Mouse (Mus musculus): ENCODE measurements around the gene Ifnar2. TPM values are rescaled to one million over a fixed set of nuclear protein-coding genes. Genes with fewer than 3 reads are reported as not detected.

The Ifnar2 gene
- total RNA-seq, 2 experiments from 2014 or later: 78.4 TPM

DNA sequence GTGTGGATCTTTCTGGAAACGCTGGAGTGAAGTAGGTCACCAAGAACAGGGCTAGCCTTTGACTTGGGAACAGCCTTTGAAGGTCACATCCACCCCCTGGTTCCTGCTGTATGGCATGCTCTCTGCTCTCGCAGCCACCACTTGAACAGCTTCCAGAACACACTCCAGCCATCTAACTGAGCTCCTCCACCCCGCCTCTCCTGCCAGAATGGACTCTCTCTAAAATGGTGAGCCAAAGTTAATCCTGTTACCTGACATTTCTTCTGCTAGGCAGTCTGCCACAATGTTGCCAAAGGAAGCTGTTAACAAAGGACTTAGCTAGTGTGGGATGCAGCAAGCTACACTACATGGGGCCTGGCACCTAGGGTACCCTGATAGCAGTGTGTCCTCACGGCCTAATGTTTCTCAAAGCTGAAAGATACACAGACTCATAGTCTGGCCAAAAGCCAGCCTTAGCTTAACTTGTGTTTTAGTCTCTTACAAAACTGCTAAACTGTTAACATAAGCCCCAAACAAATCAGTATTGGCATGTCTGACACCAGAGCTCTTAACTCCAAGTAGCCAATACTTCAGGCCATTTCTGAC is 22.3 kb downstream of the Ifnar2 start:
- no peak for DNase-seq

DNA sequence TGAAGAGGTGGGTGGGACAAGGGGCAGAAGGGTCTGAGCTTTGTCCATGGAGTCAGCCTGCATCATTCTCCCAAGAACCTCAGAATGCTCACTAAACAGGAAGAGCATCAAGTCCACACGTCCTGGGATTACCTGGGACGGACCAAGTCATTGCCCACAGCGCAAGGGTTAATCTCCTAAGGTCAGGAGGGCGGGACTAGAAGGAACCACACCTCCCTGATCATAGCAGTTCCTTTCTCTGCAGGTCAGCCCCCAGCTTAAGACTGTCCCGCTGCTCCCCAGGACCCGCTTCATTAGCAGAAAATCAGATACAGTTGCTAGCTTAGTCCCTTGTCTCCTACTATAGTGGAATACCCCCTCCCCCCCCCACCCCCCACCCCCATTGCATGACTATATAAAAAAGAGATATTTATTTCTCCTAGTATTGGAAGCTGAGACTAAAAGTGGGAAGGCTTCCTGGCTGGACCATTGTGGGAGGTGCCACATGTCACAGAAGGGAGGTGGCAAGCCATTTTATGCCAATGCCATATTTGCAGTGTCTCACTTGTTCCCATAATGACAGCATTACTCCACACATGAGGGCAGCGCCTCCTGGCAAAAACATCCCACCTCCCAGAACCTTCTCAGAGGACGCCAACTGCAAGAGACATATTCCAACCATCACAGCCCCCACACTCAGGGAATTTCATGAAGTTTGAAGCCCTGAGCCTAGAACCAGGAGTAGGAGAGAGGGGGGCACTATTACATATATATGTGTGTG is 23.2 kb downstream of the Ifnar2 start:
- no peak for DNase-seq

DNA sequence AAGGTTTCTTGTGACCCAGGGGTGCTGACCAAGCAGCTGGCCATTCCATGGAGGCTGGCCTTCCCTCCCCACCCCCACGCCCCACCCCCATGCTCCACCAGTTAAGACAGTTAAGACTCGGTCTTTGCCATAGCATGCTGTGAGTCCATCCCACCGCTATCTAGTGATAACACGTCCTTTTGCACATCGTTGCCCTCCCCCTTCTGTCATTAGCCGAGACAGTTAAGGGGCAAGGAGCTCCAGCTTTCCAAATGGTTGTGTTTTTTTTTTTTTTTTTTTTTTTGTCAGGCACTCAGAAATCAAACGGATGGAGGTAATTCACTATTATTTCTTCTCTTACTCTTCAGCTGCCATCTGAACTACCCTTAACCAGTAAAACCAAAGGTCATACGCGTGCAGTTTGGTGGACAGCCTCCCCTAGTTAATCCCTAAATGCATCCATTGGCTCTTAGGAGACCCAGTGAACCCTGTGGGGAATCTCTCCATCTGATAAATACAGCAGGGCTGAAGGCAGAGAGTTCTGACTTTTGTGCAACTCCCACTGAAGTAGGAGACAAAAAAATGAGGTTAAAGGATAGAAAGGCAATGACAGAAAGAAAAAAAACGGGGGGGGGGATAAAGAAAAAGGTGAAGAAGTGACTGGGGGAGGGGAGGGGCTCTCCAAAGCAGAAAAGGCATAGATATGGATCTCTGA is 24.4 kb downstream of the Ifnar2 start:
- DNase-seq: no peak

DNA sequence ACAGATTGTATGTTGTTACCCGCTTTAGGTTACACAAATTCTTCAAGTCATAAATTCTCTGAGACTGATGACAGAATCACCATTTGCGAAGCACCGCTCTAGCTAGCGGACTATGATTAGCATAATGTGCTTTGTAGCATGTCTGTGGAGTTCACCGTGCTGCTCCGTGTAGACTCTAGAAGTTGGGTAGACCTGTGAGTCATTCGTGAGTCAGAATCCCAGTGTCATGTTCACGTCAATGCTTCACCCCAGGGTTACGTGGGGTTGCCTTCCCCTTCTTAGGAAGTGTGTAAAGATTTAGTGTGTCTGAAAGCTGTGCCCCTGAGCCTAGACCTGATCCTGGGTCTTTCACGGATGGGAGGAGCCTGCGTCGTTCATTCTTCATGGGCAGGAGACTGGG is 25.4 kb downstream of the Ifnar2 start:
- peak; percentile 45 for DNase-seq

DNA sequence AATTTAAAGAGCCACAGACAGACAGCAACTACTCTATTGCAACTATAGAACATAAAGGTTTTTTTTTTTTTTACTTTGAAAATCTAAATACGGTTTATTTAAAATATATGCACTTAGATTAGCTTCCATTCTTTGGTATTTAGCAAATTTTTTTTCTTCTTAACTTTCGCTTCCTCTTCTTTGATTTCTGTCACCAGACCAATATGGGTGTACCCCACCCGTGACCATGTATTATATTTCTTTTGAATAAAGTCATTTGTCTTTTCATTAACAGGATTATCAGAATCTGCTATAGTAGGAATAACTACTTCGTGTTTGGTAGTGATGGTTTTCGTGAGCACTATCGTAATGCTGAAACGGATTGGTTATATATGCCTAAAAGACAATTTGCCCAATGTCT is 26.4 kb downstream of the Ifnar2 start:
- no peak for DNase-seq

DNA sequence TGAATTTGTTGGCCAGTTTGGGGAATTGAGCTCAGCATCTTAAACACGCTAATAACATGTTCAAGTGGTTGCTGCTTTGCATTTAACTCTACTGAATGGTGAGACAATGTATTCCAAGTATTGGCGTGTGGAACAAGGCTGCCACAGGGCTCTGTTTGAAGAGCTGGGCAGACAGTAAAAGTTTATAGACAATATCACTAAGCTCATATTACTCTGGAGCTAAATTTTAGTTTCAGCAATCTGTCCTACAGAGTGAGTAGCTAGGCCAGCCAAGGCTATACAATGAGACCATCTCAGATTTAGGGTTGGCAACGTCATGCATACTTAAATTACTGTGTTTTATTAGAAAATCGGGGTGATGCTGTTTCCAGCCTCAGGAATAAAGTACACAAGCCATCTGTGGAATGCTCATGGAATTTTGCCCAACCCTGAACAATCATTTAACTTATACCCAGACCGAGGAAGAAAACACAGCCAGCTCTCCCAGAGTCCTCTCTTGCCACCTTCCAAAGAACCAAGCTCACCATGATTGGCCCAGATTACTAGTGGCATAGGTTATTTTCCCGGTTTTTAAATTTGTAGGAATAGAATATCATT is 29.1 kb downstream of the Ifnar2 start:
- no peak for DNase-seq

DNA sequence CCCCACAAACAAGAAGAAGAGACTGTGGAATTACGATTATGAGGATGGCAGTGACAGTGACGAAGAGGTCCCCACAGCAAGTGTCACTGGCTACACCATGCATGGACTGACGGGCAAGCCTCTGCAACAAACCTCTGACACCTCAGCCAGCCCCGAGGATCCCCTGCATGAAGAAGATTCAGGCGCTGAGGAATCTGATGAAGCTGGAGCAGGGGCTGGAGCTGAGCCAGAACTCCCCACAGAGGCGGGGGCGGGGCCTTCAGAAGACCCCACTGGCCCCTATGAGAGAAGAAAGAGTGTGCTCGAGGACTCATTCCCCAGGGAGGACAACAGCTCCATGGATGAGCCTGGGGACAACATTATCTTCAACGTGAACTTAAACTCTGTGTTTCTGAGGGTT is 31.2 kb downstream of the Ifnar2 start:
- no peak for DNase-seq

DNA sequence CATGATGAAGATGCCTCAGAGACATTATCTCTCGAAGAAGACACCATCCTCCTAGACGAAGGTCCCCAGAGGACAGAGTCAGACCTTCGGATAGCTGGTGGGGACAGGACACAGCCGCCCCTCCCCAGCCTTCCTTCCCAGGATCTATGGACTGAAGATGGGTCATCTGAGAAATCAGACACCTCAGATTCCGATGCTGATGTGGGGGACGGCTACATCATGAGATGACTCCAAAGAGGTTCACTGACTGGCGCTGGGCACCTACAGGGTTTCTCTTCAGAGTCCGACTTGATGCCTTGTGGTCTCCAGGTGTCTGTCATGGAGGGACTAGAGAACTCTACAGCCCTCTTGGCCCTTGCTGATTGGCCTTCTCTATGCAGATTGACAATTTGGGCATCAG is 31.6 kb downstream of the Ifnar2 start:
- no peak for DNase-seq

DNA sequence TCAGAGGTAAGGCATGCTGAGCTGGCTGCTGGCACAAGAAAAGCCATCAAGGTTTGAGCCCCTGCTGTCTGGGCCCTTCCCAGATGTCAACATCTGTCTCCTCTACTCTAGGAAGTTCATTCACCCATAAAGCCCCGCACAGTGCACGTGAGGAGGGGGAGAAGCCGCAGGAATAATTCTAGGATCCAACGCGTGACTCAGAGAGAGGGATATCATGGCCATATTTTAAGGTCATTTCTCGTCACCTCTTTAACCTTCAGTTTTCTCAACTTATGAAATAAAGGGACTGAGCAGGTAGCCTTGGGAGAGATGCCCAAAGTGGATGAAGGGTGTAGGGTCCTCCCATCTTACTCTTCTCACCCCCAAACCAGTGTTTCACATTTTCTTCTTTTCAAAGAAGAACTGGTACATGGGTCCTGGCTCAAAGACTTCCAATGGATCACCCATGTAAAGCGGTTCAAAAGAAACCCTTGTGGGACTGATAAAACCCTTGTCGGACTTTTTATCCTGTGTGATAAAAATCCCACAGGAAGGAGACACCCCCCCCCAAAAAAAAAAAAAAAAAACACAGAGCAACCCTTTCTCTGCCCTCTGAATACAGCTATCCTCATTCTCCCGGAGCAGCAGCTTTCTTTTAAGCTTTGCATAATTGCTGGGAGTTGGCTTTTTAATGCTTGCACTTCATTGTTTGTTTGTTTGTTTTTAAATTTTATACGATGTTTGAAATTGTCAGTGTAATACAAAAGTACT is 32.4 kb downstream of the Ifnar2 start:
- no peak for DNase-seq

DNA sequence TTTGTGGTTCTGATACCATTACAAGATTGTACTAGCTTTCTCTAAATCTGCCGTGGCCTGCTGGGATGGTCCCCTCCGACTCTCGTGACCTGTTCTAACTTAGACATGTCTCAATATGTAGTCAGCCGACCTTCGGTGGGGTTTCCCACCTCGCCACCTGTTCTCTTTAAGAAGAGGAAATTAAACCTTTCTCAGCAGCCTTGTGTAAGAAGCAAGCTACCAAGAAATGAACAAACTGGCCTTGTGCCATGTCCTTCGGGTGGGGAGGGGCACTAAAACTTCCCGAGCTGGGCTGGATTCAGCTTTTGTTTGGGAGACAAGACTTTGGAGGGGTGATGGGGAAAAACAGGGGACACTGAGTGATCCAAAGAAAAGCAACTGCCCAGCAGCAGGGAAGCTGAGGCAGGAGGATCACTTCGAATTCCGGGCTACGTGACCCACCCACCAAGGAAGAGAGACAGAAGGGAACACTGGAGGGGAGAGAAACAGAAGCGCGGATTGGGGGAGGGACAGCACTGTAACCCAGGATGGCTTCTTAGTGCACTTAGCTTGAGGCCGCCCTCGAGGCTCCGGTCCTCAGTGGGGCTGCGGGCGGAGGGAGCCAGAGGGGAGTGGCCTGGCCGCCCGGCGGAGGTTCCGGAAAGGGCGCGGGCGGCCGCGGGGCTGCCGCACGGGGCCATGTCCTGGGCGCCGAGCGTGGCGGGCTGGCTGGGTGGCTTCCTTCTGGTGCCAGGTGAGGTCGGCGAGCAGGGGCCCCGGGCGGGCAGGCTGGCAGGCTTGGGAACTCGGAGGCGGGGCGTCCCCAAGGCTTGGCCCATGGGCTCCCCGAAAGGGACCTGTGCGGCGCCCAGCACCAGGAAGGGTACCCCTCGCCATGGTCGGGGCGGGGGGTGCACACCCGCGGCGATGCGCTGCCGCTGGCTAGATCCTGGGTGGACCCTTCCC is 33.3 kb downstream of the Ifnar2 start, which contains the start of gene Il10rb:
TSS of gene Il10rb (plus strand) at position 525 of the 945 bp plus-strand sequence.
- DNase-seq: peak; percentile 89

DNA sequence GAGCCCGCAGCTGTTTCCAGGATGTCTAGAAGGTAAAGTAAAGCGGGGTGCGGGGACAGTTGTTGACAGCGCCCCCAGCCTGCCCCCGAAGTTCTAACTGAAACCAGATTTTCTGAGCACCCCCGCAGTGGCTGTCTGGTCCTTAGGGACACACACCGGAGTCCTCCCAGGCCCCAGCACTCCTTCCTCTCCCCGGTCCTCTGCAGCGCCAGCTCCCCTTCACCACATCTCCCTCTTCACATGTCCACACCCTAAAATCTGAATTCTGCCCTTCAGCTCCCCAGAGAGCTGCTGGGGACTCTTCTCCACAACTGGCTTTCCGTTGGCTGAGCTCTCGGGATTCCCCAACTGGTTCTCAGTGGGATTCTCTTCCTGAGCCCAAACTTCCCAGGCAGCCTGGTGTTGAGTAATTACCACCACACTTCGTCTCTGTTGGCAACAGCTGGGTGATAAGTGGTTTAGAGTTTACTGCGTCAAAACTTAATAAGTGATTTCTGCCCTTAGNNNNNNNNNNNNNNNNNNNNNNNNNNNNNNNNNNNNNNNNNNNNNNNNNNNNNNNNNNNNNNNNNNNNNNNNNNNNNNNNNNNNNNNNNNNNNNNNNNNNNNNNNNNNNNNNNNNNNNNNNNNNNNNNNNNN is 34.1 kb downstream of the Ifnar2 start:
- peak; percentile 70 for DNase-seq

DNA sequence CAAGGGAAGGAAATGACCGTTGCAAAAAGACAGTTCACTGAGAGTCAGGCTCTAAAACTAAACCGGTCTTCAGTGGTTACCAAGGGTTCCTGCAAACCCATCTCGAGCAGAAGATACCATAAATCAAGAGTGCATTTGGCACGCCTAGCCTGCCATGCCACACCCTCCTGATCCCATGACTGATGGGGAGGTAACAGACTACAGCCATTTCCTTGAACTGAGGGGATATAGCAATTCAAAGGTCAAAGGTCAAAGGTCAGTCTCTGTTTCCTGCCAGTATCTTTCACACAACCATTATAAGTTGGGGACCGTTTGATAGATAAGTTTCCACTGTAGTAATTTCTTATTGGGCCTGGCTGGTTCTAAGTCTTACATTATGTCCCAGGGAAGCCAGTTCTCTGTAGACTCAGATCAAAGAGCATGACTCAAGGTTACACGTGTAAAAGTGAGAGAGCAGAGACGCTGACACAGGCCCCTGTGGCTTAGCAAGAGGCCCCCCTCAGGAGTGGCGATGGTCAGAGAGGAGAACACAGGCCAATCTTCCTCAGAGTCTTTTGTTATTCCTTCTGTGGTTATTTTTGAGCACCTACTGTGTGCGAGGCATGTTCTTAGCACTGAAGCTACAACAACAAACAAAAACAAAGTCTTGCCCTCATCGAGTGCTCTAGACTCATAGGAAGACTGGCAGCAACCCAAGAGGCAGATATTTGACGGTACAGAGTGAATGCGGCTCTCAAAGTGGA is 40.7 kb downstream of the Ifnar2 start:
- no peak for DNase-seq

DNA sequence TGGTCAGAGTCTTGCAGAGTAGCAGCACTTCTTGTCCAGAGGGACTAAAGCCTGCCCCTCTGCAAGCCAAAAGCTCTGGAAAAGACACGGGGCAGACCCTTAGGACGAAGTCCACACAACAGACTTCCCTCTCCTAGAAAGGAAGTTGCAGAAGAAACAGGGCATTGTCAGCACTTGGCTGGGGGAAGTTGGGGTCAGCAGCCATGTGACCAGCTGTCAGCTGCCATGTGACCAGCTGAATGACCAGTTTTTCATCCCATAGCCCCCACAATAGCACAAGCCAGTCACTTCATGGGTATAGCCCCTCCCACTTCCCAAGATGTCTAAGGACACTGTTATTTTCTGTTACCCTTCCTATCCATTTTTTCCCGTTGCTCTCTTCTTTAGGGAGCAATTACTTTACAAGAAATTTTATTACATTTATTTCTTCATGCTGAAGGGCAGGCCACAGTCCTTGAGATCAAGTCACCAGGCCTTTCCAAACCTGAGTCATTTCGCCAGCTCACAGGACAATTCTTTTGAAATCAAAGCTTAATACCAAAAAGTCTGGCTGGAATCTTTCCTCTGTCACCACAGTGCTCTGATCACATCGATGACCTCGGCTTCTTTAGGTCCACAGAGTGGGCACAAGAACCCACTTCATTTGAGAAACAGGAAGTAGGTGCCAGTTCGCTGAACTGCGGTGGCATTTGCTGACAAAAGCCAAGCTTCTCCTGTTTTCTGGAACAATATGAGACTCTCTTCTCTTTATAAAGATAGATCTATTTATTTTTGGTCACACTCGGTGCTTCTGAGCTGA is 43.0 kb downstream of the Ifnar2 start:
- peak; percentile 49 for DNase-seq

DNA sequence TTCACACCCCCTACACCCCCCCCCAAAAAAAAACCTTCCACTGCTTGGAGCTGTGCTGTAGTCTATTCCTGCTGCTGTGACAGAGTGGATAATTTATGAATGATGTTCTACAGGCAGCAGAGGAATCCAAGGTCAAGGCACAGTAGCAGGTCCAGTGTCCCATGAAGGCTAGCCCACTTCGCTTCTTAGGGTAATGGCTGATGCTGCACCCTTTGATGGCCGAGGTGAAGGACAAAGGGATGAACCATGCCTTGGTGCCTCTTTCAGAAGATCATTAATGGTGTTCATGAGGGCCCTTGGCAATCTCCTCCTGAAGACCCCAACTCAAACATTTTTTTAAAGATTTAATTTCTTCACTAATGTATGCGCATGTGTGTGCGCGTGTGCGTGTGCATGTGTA is 43.8 kb downstream of the Ifnar2 start:
- no peak for DNase-seq

DNA sequence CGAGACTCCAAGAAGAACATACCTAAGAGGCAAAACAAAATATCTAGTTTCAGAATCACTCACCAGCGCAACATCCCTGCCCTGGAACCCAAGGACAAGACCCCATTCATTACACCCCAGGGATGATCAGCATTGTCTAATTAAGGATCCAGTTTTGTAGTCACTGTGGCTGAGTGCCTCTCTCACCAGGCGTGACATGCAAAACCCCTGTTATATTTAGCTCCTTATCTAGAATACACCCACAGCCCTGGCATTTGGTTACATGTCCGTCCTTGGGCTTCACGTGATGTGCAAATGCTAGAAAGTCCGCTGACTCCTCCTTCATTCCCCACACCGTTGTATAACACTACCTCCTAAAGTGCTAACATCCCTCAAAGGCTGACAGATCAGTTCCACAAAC is 44.4 kb downstream of the Ifnar2 start:
- no peak for DNase-seq

DNA sequence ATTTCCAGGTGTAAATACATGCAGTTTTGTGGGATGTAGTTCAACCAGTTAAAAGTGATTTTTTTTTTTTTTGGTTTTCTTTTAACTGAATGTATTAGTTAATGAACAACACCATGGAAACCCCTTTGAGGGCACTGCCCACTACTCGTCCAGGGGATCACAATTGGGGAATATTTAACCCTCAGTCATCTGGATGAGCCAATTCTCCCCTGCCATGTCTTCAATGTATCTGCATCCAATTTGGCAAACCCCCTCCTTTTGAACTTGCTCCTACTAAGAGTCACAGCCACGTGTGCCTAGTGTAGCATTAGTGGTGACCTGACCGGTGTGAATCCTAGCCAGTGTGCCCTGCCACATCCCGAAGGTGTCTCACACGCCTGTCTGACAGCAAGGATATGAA is 45.9 kb downstream of the Ifnar2 start:
- no peak for DNase-seq

DNA sequence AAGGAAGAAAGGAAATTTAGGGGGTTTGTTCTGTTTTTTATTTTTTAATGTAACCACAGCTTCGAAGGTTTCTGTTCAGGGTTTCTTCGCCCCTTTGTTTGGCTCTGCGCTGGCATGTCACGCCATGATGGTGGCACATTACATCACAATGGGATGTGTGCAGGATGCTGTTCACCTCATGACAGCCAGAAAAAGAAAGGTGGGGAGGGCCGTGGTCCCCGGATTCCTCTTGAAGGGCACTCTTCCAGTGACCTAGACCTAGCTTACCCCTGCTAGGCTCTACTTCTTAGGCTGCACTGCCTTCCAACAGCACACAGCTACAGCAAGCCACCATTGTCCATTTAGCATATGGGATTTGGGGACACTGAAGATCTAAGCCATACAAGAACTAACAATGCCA is 53.2 kb downstream of the Ifnar2 start:
- DNase-seq: no peak

DNA sequence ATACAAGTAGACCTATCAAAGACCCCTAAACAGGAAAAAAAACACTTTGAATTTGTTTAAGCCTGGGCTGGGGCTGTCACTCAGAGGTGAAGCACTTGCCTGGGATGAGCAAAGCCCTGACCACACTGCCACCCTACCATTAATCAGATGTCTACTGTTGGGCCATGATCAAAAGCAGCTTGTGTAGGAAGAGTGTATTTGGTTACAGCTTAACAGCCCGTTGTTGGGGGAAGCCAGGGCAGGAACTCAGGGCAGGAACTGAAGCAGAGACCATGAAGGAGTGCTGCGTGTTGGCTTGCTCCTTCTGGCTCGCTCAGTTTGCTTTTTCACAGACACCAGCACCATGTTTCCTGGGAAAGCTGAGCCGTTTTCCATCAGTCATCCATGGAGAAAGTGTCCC is 54.0 kb downstream of the Ifnar2 start:
- DNase-seq: no peak

DNA sequence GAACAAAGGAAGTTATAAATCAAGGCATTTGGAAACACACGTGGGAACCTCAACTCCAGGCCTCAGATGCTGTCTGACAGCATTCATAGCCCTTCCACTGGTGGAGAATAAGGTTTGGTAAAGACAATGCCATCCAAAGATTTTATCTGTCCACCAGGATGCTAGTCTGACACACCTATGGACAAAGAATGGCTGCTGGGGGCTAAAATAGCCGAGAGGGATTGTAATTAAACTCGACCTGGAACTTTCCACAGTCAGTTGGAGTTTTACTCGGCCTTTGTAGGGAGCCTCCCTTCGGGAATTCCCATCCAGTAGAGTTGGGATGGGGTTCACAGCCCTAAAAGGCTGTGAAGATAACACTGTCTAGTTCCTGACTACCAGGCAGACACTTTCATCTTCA is 54.9 kb downstream of the Ifnar2 start:
- DNase-seq: no peak

Measured in adrenal gland, postnatal 10 days (tissue).